In genomic region chr1:173227081-173227480, GRCm38 (mm10) we compare ENCODE assay signal across 36 mouse cellular contexts. TPM values are rescaled to one million over a fixed set of nuclear protein-coding genes. Genes with fewer than 3 reads are reported as not detected.
"Had no signal": no experiment of that assay in that cellular context is flagged by ENCODE, and none has a peak within 500 bp of the region (broad histone marks: within the 10 kb centered on the region; RNA-seq: fewer than 3 reads in every experiment).

Gene Fcer1a, minus strand, starts transcription at chr1:173227214.

- ATAC-seq: hindbrain, embryonic 16.5 days; inflammation-experienced regulatory T-cells, adult 6 months; intestine, embryonic 15.5 days; intestine, postnatal 0 days had no signal

- H3K4me3 ChIP-seq: heart, embryonic 10.5 days; heart, embryonic 12.5 days; hindbrain, embryonic 10.5 days; hindbrain, embryonic 12.5 days; intestine, embryonic 15.5 days; layer of hippocampus, adult 2 months; left cerebral cortex, adult 2 months; limb, embryonic 10.5 days; limb, embryonic 12.5 days; liver, embryonic 13.5 days had no signal

- H3K9me3 ChIP-seq: heart, embryonic 10.5 days; heart, embryonic 12.5 days; hindbrain, embryonic 10.5 days; hindbrain, embryonic 12.5 days; intestine, embryonic 15.5 days; limb, embryonic 10.5 days; limb, embryonic 12.5 days; liver, embryonic 13.5 days had no signal

- H3K36me3 ChIP-seq: heart, embryonic 10.5 days; heart, embryonic 12.5 days; hindbrain, embryonic 10.5 days; hindbrain, embryonic 12.5 days; intestine, embryonic 15.5 days; limb, embryonic 10.5 days; limb, embryonic 12.5 days; liver, embryonic 13.5 days had no signal

- H3K4me1 ChIP-seq: heart, embryonic 10.5 days; heart, embryonic 12.5 days; hindbrain, embryonic 10.5 days; hindbrain, embryonic 12.5 days; intestine, embryonic 15.5 days; limb, embryonic 10.5 days; limb, embryonic 12.5 days; liver, embryonic 13.5 days had no signal

- H3K27me3 ChIP-seq: heart, embryonic 12.5 days; hindbrain, embryonic 12.5 days; intestine, embryonic 15.5 days; limb, embryonic 12.5 days; liver, embryonic 13.5 days had no signal

- DNase-seq: gastrocnemius, postnatal 14 days; gastrocnemius, postnatal 36 days; heart, adult 11 months; heart, postnatal 10 days; heart, postnatal 4 days; kidney, adult 18-20 months; kidney, adult 8-10 months; kidney, postnatal 10 days; kidney, postnatal 25 days; kidney, postnatal 4 days; liver; liver, embryonic 13.5 days had no signal

- H3K9ac ChIP-seq: heart, embryonic 12.5 days; hindbrain, embryonic 12.5 days; hindbrain, embryonic 14.5 days; intestine, embryonic 15.5 days; limb, embryonic 12.5 days; liver, embryonic 13.5 days had no signal

- H3K27ac ChIP-seq: heart, embryonic 10.5 days; hindbrain, embryonic 10.5 days; hindbrain, embryonic 12.5 days; hindbrain, embryonic 14.5 days; intestine, embryonic 15.5 days; layer of hippocampus, adult 2 months; left cerebral cortex, adult 2 months; limb, embryonic 10.5 days; limb, embryonic 12.5 days; liver, embryonic 13.5 days had no signal

RNA-seq across cellular contexts. Expression of gene Fcer1a, which starts in this region (rescaled TPM):
- total RNA-seq: gastrocnemius, postnatal 14 days; heart, adult 8-10 months; heart, postnatal 10 days; heart, postnatal 25 days; heart, postnatal 4 days; layer of hippocampus, adult 2 months; layer of hippocampus, postnatal 10 days; layer of hippocampus, postnatal 25 days; left cerebral cortex, adult 2 months; left cerebral cortex, postnatal 14 days; left cerebral cortex, postnatal 36 days had no signal
- polyA plus RNA-seq: gonadal fat pad, adult 2 months; heart, embryonic 10.5 days; heart, embryonic 12.5 days; heart, embryonic 14.5 days; heart, embryonic 16.5 days; hindbrain, embryonic 10.5 days; hindbrain, embryonic 12.5 days; hindbrain, embryonic 14.5 days; hindbrain, embryonic 16.5 days; inflammation-experienced regulatory T-cells, adult 6 months; intestine, embryonic 15.5 days; intestine, postnatal 0 days; kidney, embryonic 14.5 days; kidney, embryonic 16.5 days; limb, embryonic 10.5 days; limb, embryonic 12.5 days had no signal
